Mouse (Mus musculus) cerebellum, postnatal 25 days (tissue): ENCODE measurements around the gene Smad1.

Experiments used
- DNase-seq, 2 experiments: peaks; one replicate each; pipeline ENCODE4 v3.0.0; 2021; ENCODE audit warnings: mixed read lengths in 2 of 2

Smad1 gene

GRCm38 (mm10) chr8:79351916-79352315, 47.4 kb downstream of the Smad1 start:
- DNase-seq, result peak; percentile 48 to 61

- no peak for DNase-seq
Observed at GRCm38 (mm10) chr8:79350805-79351204, 48.5 kb downstream of the Smad1 start.

DNA sequence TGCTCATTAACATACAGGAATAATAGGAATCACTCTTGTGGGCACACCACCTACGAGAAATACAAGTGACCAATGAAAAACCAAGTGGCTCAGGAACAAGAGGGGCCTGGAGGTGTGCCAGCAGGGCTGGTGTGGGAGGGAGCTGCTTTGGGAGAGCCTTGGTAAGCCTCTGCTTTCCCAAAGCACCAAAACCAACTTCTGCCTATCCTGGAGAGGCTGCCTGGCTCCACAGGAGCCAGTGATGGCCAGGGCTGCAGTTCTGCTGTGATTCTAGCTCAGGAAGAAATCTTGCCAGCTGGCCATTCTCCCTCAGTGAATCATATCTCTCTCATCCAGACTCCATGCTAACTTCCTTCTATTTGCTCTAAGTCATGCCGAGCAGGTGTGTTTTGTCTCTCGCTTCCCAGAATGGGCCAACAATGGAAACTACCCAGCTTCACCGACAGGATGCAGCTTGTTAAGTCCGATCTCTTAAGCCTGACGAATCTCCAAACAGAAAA, 49.2 kb downstream of the Smad1 start:
- peak; percentile 86 to 91 for DNase-seq

DNA sequence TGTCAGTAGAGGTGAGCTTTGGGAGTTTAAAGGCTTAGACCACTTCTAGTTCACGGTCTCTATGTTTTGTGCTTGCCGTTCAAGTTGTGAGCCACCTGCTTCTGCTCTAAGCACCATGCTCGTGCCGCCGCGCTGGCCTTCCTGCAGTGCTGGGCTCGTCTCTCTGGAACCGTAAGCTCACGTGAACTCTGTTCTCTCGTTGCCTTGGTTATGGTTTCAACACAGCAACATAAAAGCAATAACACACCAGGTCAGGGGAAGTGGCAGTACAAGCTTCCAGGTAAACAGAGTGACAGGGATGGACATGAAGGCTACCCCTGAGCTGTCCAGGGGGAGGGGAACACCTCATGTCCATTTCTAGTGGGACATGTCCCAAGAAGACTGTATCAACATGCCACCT, 52.9 kb downstream of the Smad1 start:
- no peak for DNase-seq

DNA sequence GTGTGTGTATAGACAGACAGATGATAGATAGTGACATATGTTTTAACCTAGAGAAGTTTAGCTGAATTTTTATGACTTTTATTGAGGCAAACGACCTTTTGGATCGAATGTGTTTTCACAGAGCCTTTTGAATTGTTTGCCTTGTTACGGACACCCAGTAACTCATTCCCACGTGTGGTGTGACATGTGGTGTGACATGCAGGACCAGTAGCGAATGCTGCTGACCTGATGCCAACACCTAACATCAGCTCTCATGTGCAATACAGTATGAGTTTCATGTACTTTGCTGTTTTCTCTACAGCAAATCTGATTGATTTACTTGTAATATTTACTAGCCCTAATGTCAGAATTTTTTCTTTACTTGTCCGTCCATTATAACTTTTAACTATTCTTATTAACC, 53.5 kb downstream of the Smad1 start:
- DNase-seq, result no peak

- DNase-seq, result peak in 1 of 2 experiments; percentile 4
Observed at GRCm38 (mm10) chr8:79341236-79341635, 58.1 kb downstream of the Smad1 start.

DNA sequence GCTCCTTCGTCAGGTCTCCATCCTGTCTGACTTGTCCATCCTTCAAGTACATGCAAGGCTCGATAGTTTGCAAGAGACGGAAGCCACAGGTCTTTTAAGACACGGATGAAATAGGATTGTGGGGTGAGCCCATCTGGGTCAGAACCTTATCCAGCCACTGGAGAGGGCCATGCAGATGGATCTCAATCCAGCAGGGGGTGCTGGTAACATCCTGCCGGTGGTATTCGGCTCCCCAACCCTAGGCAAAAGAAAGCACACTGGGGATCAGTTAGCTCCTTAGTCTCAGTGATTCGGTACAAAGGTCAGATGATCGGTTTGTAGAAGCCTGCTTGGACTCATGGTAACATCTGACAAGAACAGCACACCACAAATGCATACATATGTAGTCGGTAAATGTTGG, 59.8 kb downstream of the Smad1 start:
- DNase-seq, result peak; percentile 52 to 67

DNA sequence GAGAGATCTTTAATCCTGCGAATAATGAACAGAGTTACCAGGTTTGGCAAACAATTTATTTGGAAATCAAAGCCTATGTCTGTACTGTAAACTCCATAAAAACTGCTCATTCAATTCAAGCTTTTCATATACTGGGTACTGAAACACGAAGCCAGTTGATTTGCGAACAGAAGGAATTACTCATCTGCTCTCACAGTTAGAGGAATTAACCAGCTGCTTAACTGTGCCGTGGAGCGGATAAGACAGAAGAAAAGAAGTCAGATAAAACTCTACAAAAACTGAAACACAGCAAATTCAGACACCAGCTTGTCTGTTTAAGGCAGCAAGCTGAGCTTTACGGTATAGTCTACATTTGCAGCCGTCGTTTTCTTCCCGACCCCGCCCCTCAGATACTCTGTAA, 60.7 kb downstream of the Smad1 start:
- peak in 1 of 2 experiments; percentile 1 for DNase-seq

- peak in 1 of 2 experiments; percentile 2 for DNase-seq
Observed at GRCm38 (mm10) chr8:79332109-79332900, 67.0 kb downstream of the Smad1 start.

DNA sequence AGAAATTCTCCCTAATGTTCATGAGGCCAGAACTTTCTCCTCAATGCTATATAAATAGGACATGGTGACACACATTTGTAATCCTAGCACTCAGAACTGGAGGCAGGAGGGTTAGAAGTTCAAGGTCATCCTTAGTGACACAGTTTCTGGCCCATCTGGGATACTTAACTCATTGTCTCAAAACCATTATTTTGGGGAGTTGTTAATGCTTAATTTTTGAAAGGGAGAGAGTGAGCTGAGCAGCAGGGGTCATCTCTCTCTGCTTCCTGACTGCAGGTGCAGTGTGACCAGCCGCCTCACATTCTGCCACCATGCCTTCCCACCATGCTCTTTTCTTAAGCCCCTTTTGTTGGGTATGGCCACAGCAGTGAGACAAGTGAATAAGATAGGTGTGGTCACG, 67.7 kb downstream of the Smad1 start:
- DNase-seq, result no peak

GRCm38 (mm10) chr8:79331017-79331416, 68.3 kb downstream of the Smad1 start:
- no peak for DNase-seq

DNA sequence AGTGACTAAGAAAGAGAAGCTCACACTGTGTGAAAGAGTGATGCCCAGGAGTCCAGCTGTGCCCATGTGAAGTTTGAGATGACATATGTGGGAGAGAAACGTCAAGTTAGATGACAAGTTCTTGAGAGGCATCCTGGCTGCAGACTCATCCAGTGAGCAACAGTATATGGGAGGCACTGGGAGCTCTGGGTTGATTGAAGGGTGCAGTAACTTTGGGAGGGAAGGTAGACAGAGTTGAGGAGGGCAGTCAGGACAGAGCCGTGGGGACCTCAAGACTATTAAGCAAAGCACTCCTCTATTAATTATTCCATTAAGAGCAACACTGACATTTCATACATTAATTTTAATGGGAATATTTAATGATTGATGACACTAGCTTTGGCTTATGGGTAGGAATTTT, 69.6 kb downstream of the Smad1 start:
- DNase-seq, result peak in 1 of 2 experiments; percentile 0

GRCm38 (mm10) chr8:79329182-79329581, 70.1 kb downstream of the Smad1 start:
- no peak for DNase-seq

DNA sequence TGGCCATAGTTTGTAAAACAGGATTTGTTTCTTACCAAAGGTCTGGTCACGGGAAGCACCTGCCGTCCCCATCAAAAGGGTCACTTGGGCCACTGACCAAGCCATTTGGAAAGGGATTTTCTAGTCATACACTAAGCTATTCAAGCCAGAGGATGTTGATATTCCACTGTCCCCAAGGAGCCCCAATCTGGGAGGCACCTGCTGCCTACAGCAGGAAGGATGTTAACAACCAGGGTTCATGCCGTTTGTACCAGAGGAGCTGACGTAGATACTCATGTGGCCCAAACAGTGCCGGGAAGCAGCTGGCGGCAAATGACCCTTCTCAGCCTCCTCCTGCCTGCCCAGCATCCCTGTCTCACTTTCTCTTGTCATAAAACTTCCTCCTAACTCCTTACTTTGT, 73.8 kb downstream of the Smad1 start:
- no peak for DNase-seq

GRCm38 (mm10) chr8:79324928-79325327, 74.4 kb downstream of the Smad1 start:
- no peak for DNase-seq

DNA sequence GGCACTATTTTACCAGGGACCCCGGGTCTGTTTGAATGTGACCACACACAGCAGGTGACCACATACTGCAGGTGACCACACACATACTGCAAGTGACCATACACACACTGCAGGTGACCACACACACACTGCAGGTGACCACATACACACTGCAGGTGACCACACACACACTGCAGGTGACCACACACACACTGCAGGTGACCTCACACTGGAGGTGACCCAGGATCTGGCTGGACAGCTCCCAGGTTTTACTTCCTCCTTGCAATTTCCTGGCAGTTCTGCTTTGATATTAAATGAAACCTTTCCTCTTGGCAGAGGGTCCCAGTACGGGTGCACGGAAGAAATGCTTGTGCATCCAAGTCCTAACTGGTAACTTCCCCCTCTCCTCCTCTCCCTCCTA, 75.3 kb downstream of the Smad1 start:
- DNase-seq, result no peak

DNA sequence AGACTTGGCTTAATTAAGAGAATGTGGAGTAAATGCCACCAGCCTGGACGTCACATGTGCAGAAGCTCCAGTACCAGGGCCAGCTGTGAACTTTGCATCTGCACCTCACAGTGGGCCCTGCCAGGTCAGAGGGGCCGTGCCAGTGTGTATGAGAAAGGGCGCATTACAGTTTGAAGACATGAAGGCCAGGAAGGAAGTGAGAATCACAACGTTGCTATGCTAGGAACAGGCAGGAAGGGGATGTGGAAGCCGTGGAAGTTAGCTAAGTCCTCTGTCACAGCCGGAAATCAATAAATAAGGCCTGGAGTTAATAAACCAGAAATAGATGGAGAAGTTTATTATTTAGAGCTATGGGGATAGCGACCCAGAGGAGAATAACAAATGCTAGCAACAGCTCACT, 76.2 kb downstream of the Smad1 start:
- no peak for DNase-seq

DNA sequence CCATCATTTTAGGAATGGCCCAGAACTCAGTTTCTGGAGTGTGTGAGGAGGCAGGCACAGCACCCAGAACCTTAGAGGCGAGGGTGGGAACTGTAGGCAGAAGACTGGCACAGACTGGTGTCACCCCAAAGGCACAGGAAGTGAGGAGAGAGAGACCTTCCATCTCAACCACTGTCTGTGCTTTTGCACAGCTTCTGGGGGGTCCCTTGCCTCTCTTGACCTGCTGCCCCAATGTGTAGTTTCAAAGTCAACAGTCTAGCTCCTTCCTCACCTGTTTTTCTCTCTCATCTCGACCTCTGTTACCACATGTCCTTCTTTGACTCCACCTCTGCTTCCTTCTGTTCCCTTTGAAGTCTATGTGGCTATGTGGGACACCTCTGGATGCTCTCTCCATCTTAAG, 88.5 kb downstream of the Smad1 start:
- DNase-seq, result no peak

DNA sequence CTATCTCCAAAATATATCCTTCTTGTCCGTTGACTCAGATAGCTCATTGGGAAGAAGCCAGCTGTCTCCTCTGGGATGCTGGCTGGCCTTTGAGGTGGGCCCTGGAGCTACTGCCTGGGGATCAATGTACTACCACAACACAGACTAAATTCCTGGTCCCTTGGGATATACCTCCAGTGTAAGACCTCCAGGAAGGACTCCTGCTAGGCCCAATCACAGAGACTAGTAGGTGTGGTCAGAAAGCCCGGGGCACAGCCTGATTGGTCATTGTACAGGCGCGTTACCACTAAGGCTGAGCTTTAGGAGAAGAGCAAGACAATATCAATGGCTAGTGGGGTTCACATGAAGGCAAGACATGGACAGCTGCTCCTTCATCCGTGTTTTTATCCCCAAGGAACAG, 93.4 kb downstream of the Smad1 start:
- no peak for DNase-seq

GRCm38 (mm10) chr8:79301548-79301947, 97.8 kb downstream of the Smad1 start:
- no peak for DNase-seq

DNA sequence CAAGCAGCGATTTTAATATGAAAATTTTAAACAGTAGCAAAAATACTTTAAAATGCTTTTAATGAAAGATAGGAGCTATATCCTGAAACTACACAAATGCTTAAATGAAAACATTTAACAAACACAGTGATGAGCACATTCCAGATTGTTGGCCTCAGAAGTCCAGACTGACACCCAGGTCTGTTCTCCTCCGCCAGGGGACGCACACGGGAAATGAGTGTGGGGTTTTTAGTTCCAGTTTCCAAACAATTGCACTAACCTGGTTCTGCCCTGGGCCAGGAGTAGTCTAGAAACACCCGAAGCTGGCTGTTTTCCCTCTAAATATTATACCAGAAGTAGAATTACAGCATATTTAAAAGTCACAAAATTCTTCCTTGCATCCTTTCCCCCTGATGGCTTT, 99.6 kb downstream of the Smad1 start:
- DNase-seq, result peak in 1 of 2 experiments; percentile 33

DNA sequence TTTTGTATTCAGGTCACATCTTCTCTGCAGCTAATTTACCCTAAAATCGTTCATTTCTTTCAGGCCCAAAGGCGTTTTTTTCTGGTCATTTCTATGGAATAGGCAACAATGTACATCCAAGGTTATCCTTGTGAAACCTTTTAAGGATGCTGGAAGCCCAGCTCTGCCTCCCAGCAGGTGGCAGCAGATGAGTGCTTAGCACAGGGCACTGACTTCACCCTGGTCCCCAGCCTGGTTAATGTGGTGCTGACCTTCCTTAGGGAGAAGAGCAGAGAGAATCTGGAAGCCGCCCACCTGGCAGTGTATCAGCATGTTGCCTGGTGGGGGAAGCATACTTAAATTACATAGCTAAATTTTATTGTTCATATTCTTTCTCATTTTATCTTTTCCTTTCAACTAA, 101.6 kb downstream of the Smad1 start:
- peak; percentile 56 to 77 for DNase-seq

- DNase-seq, result no peak
Observed at GRCm38 (mm10) chr8:79295276-79296105, 103.8 kb downstream of the Smad1 start.
